Mouse (Mus musculus) c-Kit-positive CD71-positive TER-119-negative erythroid progenitor cells, embryonic 14.5 days (primary cell): ENCODE measurements around the gene Otulin.

Experiments used
- DNase-seq: peaks from one replicate; pipeline ENCODE4 v3.0.0-alpha.2; 2013; ENCODE audit warnings: low read depth

Gene Otulin

GRCm38 (mm10) chr15:27630601-27631383 is at the start of gene Otulin:
Otulin (minus strand) TSS chr15:27630693.
- DNase-seq: peak; percentile 93

- no peak for DNase-seq
These were observed 48.0 kb upstream of the Otulin start for GRCm38 (mm10) chr15:27678511-27678910.

- no peak for DNase-seq
These were observed 47.3 kb upstream of the Otulin start for GRCm38 (mm10) chr15:27677801-27678200.

GRCm38 (mm10) chr15:27676211-27676610 is 45.7 kb upstream of the Otulin start:
- no peak for DNase-seq

- no peak for DNase-seq
These were observed 44.6 kb upstream of the Otulin start for GRCm38 (mm10) chr15:27675122-27675521.

- DNase-seq: no peak
These were observed 43.5 kb upstream of the Otulin start for GRCm38 (mm10) chr15:27674041-27674440.

- no peak for DNase-seq
These were observed 42.7 kb upstream of the Otulin start for GRCm38 (mm10) chr15:27673151-27673550.

- DNase-seq: no peak
These were observed 41.8 kb upstream of the Otulin start for GRCm38 (mm10) chr15:27672259-27672658.

- DNase-seq: no peak
These were observed 41.2 kb upstream of the Otulin start for GRCm38 (mm10) chr15:27671612-27672245.

- DNase-seq: no peak
These were observed 40.2 kb upstream of the Otulin start for GRCm38 (mm10) chr15:27670708-27671107.

GRCm38 (mm10) chr15:27669931-27670411 is 39.5 kb upstream of the Otulin start:
- no peak for DNase-seq

- DNase-seq: no peak
These were observed 38.8 kb upstream of the Otulin start for GRCm38 (mm10) chr15:27669276-27669675.

GRCm38 (mm10) chr15:27668557-27668956 is 38.1 kb upstream of the Otulin start:
- DNase-seq: no peak

GRCm38 (mm10) chr15:27668001-27668461 is 37.5 kb upstream of the Otulin start:
- no peak for DNase-seq

- DNase-seq: no peak
These were observed 36.5 kb upstream of the Otulin start for GRCm38 (mm10) chr15:27666911-27667539.

- DNase-seq: no peak
These were observed 35.0 kb upstream of the Otulin start for GRCm38 (mm10) chr15:27665392-27665911.

- DNase-seq: no peak
These were observed 33.6 kb upstream of the Otulin start for GRCm38 (mm10) chr15:27664126-27664525.

GRCm38 (mm10) chr15:27662699-27663098 is 32.2 kb upstream of the Otulin start:
- DNase-seq: no peak

GRCm38 (mm10) chr15:27661696-27662095 is 31.2 kb upstream of the Otulin start:
- DNase-seq: no peak

GRCm38 (mm10) chr15:27659592-27660244 is 29.2 kb upstream of the Otulin start:
- peak; percentile 61 for DNase-seq

- DNase-seq: no peak
These were observed 28.6 kb upstream of the Otulin start for GRCm38 (mm10) chr15:27659143-27659542.

- DNase-seq: no peak
These were observed 27.9 kb upstream of the Otulin start for GRCm38 (mm10) chr15:27658356-27658755.
